Mouse (Mus musculus) forebrain, embryonic 12.5 days (tissue): ENCODE data around the gene Gm49601. TPM values are rescaled to one million over a fixed set of nuclear protein-coding genes. Genes with fewer than 3 reads are reported as not detected.

Source experiments
- ATAC-seq: fragments of 200-750 bp; cut with Nextera tagmentation; 2 replicates; pipeline ENCODE4 v1.8.0; 2017; ENCODE audit warnings: moderate TSS enrichment; ENCODE audit not compliant: low FRiP score
- H3K27ac ChIP-seq: fragments of 300-500 bp; sonication (generic); 2 replicates; pipeline ENCODE4 v1.5.1; 2016; ENCODE audit warnings: mild to moderate bottlenecking
- H3K27me3 ChIP-seq: fragments of 300-500 bp; sonication (generic); 2 replicates; pipeline ENCODE4 v1.6.1; 2016; ENCODE audit warnings: mild to moderate bottlenecking
- H3K36me3 ChIP-seq: fragments of 300-500 bp; sonication (generic); replicated peaks from 2 replicates; pipeline ENCODE4 v1.6.1; 2016; ENCODE audit warnings: mild to moderate bottlenecking
- H3K4me1 ChIP-seq: fragments of 300-500 bp; sonication (generic); 2 replicates; pipeline ENCODE4 v1.6.1; 2016
- H3K4me2 ChIP-seq: fragments of 300-500 bp; sonication (generic); 2 replicates; pipeline ENCODE4 v1.6.1; 2016; ENCODE audit warnings: mild to moderate bottlenecking, moderate library complexity
- H3K4me3 ChIP-seq: fragments of 300-500 bp; sonication (generic); replicated peaks from 2 replicates; pipeline ENCODE4 v1.5.1; 2016; ENCODE audit warnings: mild to moderate bottlenecking
- H3K9ac ChIP-seq: fragments of 300-500 bp; sonication (generic); 2 replicates; pipeline ENCODE4 v1.6.1; 2016; ENCODE audit warnings: mild to moderate bottlenecking
- H3K9me3 ChIP-seq: fragments of 300-500 bp; sonication (generic); 2 replicates; pipeline ENCODE4 v1.6.1; 2016
- WGBS: fragments of 180-500 bp; shearing (Covaris S2); methylation state at CpG from one replicate; pipeline ENCODE4 v1.1.7; 2016; 5-methylcytosine and 5-hydroxymethylcytosine counted together
- polyA plus RNA-seq: library from polyadenylated mRNA; unstranded; fragments of >200 nt; fragmentation: Nextera tagmentation; extraction: Ambion mirVana; gene quantifications from 2 replicates; pipeline ENCODE4 v1.2.1, GENCODE M21; 2016

Gm49601 gene
- polyA plus RNA-seq, 1 experiment from 2014 or later = 10.7 TPM

- H3K4me1 ChIP-seq = peaks cover 43% of the 10 kb centered on the region
Observed at GRCm38 (mm10) chr16:18583673-18584357, 42.4 kb downstream of the Gm49601 start.

GRCm38 (mm10) chr16:18583169-18583568 is 43.1 kb downstream of the Gm49601 start:
- Histone ChIP-seq H3K4me2 (no peak overlapping the region), H3K27ac (no peak overlapping the region), H3K36me3 (no peaks in the 10 kb centered on the region), H3K9me3 (no peaks in the 10 kb centered on the region), H3K4me1 (peaks cover 38% of the 10 kb centered on the region), H3K27me3 (peaks cover 97% of the 10 kb centered on the region), H3K9ac (no peak overlapping the region), H3K4me3 (no peak overlapping the region)
- 7% methylated on average over 10 of the region's 10 CpGs for WGBS
- no peak for ATAC-seq

More at GRCm38 (mm10) chr16:18583673-18584357, 42.4 kb downstream of the Gm49601 start:
- no peak for ATAC-seq
- no peaks in the 10 kb centered on the region for H3K36me3 ChIP-seq
- H3K9me3 ChIP-seq = no peaks in the 10 kb centered on the region
- no peak overlapping the region for H3K4me2 ChIP-seq
- WGBS = 4% methylated on average over 10 of the region's 10 CpGs
- H3K4me3 ChIP-seq = no peak overlapping the region
- peaks cover 97% of the 10 kb centered on the region for H3K27me3 ChIP-seq
- H3K27ac ChIP-seq = no peak overlapping the region
- no peak overlapping the region for H3K9ac ChIP-seq

GRCm38 (mm10) chr16:18582426-18583148 is 43.6 kb downstream of the Gm49601 start:
- no peak overlapping the region for H3K27ac ChIP-seq
- peak overlapping the region; percentile 38 for H3K4me3 ChIP-seq
- peaks cover 97% of the 10 kb centered on the region for H3K27me3 ChIP-seq
- ATAC-seq = no peak
- no peak overlapping the region for H3K9ac ChIP-seq
- no peaks in the 10 kb centered on the region for H3K9me3 ChIP-seq
- WGBS = 1% methylated on average over 56 of the region's 67 CpGs
- H3K4me1 ChIP-seq = peaks cover 33% of the 10 kb centered on the region
- H3K36me3 ChIP-seq = no peaks in the 10 kb centered on the region
- H3K4me2 ChIP-seq = peak overlapping the region; percentile 52

GRCm38 (mm10) chr16:18581623-18582205 is 44.5 kb downstream of the Gm49601 start:
- no peaks in the 10 kb centered on the region for H3K36me3 ChIP-seq
- no peaks in the 10 kb centered on the region for H3K9me3 ChIP-seq
- H3K4me1 ChIP-seq = peaks cover 30% of the 10 kb centered on the region
- ATAC-seq = 0 out of 2 replicates have a peak, but pooled peaks have one; percentile 23
- H3K27me3 ChIP-seq = peaks cover 96% of the 10 kb centered on the region
- WGBS = under 1% methylated on average over 64 of the region's 66 CpGs
- H3K9ac ChIP-seq = no peak overlapping the region
- H3K27ac ChIP-seq = no peak overlapping the region
- H3K4me2 ChIP-seq = peak overlapping the region; percentile 52
- peak overlapping the region; percentile 38 for H3K4me3 ChIP-seq

GRCm38 (mm10) chr16:18581050-18581622 is 45.1 kb downstream of the Gm49601 start:
- Histone ChIP-seq H3K4me1 (peaks cover 24% of the 10 kb centered on the region), H3K36me3 (no peaks in the 10 kb centered on the region), H3K4me2 (peak overlapping the region; percentile 52), H3K27me3 (peaks cover 94% of the 10 kb centered on the region), H3K4me3 (peak overlapping the region; percentile 38; the same call in 1 of the 2 replicates), H3K27ac (no peak overlapping the region), H3K9me3 (no peaks in the 10 kb centered on the region), H3K9ac (no peak overlapping the region)
- no peak for ATAC-seq
- 3% methylated on average over 21 of the region's 21 CpGs for WGBS

- WGBS = 23% methylated on average over 2 of the region's 2 CpGs
- Histone ChIP-seq H3K9me3 (no peaks in the 10 kb centered on the region), H3K4me1 (peaks cover 17% of the 10 kb centered on the region), H3K27me3 (peaks cover 87% of the 10 kb centered on the region), H3K4me3 (no peak overlapping the region), H3K36me3 (no peaks in the 10 kb centered on the region), H3K27ac (no peak overlapping the region), H3K4me2 (no peak overlapping the region), H3K9ac (no peak overlapping the region)
- ATAC-seq = no peak
Observed at GRCm38 (mm10) chr16:18580389-18580788, 45.8 kb downstream of the Gm49601 start.

- Histone ChIP-seq H3K9ac (no peak overlapping the region), H3K4me2 (no peak overlapping the region), H3K9me3 (no peaks in the 10 kb centered on the region), H3K4me3 (no peak overlapping the region), H3K36me3 (no peaks in the 10 kb centered on the region), H3K4me1 (peaks cover 16% of the 10 kb centered on the region), H3K27ac (no peak overlapping the region), H3K27me3 (peaks cover 60% of the 10 kb centered on the region)
- WGBS = 4% methylated on average over 5 of the region's 5 CpGs
- ATAC-seq = no peak
Observed at GRCm38 (mm10) chr16:18577599-18578160, 48.5 kb downstream of the Gm49601 start.

- Histone ChIP-seq H3K9ac (no peak overlapping the region), H3K4me1 (peaks cover 10% of the 10 kb centered on the region), H3K4me3 (no peak overlapping the region), H3K36me3 (no peaks in the 10 kb centered on the region), H3K9me3 (no peaks in the 10 kb centered on the region), H3K27me3 (peaks cover 54% of the 10 kb centered on the region), H3K27ac (no peak overlapping the region), H3K4me2 (no peak overlapping the region)
- no peak for ATAC-seq
- WGBS = 35% methylated on average over 3 of the region's 3 CpGs
Observed at GRCm38 (mm10) chr16:18577071-18577470, 49.2 kb downstream of the Gm49601 start.

- 77% methylated on average over 8 of the region's 8 CpGs for WGBS
- Histone ChIP-seq H3K27me3 (peaks cover 25% of the 10 kb centered on the region), H3K4me2 (no peak overlapping the region), H3K36me3 (no peaks in the 10 kb centered on the region), H3K9me3 (no peaks in the 10 kb centered on the region), H3K9ac (no peak overlapping the region), H3K4me3 (no peak overlapping the region), H3K27ac (no peak overlapping the region), H3K4me1 (no peaks in the 10 kb centered on the region)
- ATAC-seq = no peak
Observed at GRCm38 (mm10) chr16:18574196-18574595, 52.0 kb downstream of the Gm49601 start.

Other genes starting within 250 kb of the Gm49601 start
- gene Txnrd2, start 200.0 kb downstream of the Gm49601 start, polyA plus RNA-seq = 23.3 and 23.7 TPM in 2 replicates
- gene Comt, start 199.6 kb downstream of the Gm49601 start, polyA plus RNA-seq = 53.5 and 54.2 TPM in 2 replicates
- 11.9 and 14.7 TPM in 2 replicates for gene Gnb1l, start 127.7 kb downstream of the Gm49601 start, polyA plus RNA-seq
- 1.9 and 3.3 TPM in 2 replicates for gene Rtl10, start 127.5 kb downstream of the Gm49601 start, polyA plus RNA-seq
- gene Tbx1, start 35.8 kb downstream of the Gm49601 start, polyA plus RNA-seq = 1.3 and 1.7 TPM in 2 replicates
- 4.4 and 5.7 TPM in 2 replicates for gene Gp1bb, start 4.0 kb downstream of the Gm49601 start, polyA plus RNA-seq
- gene Sept5, start 3.5 kb upstream of the Gm49601 start, polyA plus RNA-seq = 68.4 and 69.3 TPM in 2 replicates
- 24.4 and 24.7 TPM in 2 replicates for gene Cldn5, start 150.4 kb upstream of the Gm49601 start, polyA plus RNA-seq
- gene Ufd1, start 185.4 kb upstream of the Gm49601 start, polyA plus RNA-seq = 111 and 113 TPM in 2 replicates
- 56.6 and 57.2 TPM in 2 replicates for gene Cdc45, start 185.6 kb upstream of the Gm49601 start, polyA plus RNA-seq
- gene 2510002D24Rik, start 210.2 kb upstream of the Gm49601 start, polyA plus RNA-seq = 19.5 and 28.7 TPM in 2 replicates
- not detected in 2 replicates for gene Gm28539, start 210.2 kb upstream of the Gm49601 start, polyA plus RNA-seq